Mouse (Mus musculus) midbrain, postnatal 0 days (tissue): ENCODE results near the gene Dhx8. TPM values are rescaled to one million over a fixed set of nuclear protein-coding genes. Genes with fewer than 3 reads are reported as not detected.
A peak's percentile ranks its signal among the peaks of the same experiment; 100 is the strongest.

Experiments used
- ATAC-seq: fragments of 200-750 bp; cut with Nextera tagmentation; 2 replicates; pipeline ENCODE4 v1.8.0; 2017; ENCODE audit warnings: moderate number of reproducible peaks, mild to moderate bottlenecking, moderate TSS enrichment, moderate library complexity; ENCODE audit not compliant: low FRiP score
- DNase-seq: peaks from one replicate; pipeline ENCODE4 v3.0.0-alpha.2; 2015; ENCODE audit warnings: low spot score
- H3K27ac ChIP-seq: fragments of 300-500 bp; sonication (generic); 2 replicates; pipeline ENCODE4 v1.5.1; 2014; ENCODE audit warnings: low read depth, mild to moderate bottlenecking, low read length, mixed read lengths
- H3K27me3 ChIP-seq: fragments of 300-500 bp; sonication (generic); 2 replicates; pipeline ENCODE4 v1.6.1; 2014; ENCODE audit warnings: low read length, control low read depth, mixed read lengths; ENCODE audit not compliant: insufficient read depth
- H3K36me3 ChIP-seq: fragments of 300-500 bp; sonication (generic); 2 replicates; pipeline ENCODE4 v1.6.1; 2014; ENCODE audit warnings: low read length, control low read depth, mixed read lengths; ENCODE audit not compliant: insufficient read depth
- H3K4me1 ChIP-seq: fragments of 300-500 bp; sonication (generic); 2 replicates; pipeline ENCODE4 v1.6.1; 2014; ENCODE audit warnings: mild to moderate bottlenecking, control low read depth, antibody characterized with exemption, low read length, mixed read lengths; ENCODE audit not compliant: insufficient read depth
- H3K4me2 ChIP-seq: fragments of 300-500 bp; sonication (generic); 2 replicates; pipeline ENCODE4 v1.6.1; 2014; ENCODE audit warnings: low read depth, mild to moderate bottlenecking, low read length, mixed read lengths; ENCODE audit not compliant: poor library complexity, severe bottlenecking
- H3K4me3 ChIP-seq: fragments of 300-500 bp; sonication (generic); 2 replicates; pipeline ENCODE4 v1.5.1; 2014; ENCODE audit warnings: low read depth, mild to moderate bottlenecking, low read length, moderate library complexity
- H3K9ac ChIP-seq: fragments of 300-500 bp; sonication (generic); replicated peaks from 2 replicates; pipeline ENCODE4 v1.6.1; 2014; ENCODE audit warnings: mild to moderate bottlenecking, low read length, moderate library complexity, mixed read lengths; ENCODE audit not compliant: poor library complexity, severe bottlenecking
- H3K9me3 ChIP-seq: fragments of 300-500 bp; sonication (generic); 2 replicates; pipeline ENCODE4 v1.6.1; 2016; ENCODE audit warnings: low read length, control low read depth
- CTCF ChIP-seq: IDR thresholded peaks from 2 replicates; pipeline ENCODE4 v1.5.1; 2016; ENCODE audit warnings: antibody characterized with exemption, mild to moderate bottlenecking
- WGBS: fragments of 180-500 bp; shearing (Covaris S2); extraction: QIAGEN DNeasy Blood & Tissue Kit; methylation state at CpG from one replicate; pipeline ENCODE4 v1.1.7; 2014; 5-methylcytosine and 5-hydroxymethylcytosine counted together
- polyA plus RNA-seq: library from polyadenylated mRNA; unstranded; fragments of >200 nt; fragmentation: Nextera tagmentation; extraction: Ambion mirVana; gene quantifications from 2 replicates; pipeline ENCODE4 v1.2.1, GENCODE M21; 2015
- total RNA-seq: library from RNA; depleted of rRNA; stranded (reverse); fragments of >200 nt; gene quantifications from 2 replicates; pipeline ENCODE4 v1.2.3, GENCODE M21; 2014

The Dhx8 gene
- total and polyA plus RNA-seq, 2 experiments from 2014 or later, result 25.7 to 30.6 TPM

GRCm38 (mm10) chr11:101806741-101807140 lies 74.0 kb downstream of the Dhx8 start:
- DNase-seq (no peak), ATAC-seq (no peak)
- Histone ChIP-seq H3K27me3 (0 out of 2 replicates have a peak, but pooled peaks cover 3% of the 10 kb centered on the region), H3K9ac (no peak overlapping the region), H3K4me2 (no peak overlapping the region), H3K27ac (no peak overlapping the region), H3K4me1 (no peaks in the 10 kb centered on the region), H3K4me3 (no peak overlapping the region), H3K36me3 (no peaks in the 10 kb centered on the region), H3K9me3 (no peaks in the 10 kb centered on the region)
- TF ChIP-seq CTCF, result no peak
- WGBS, result 67% methylated on average over 12 of the region's 12 CpGs

GRCm38 (mm10) chr11:101807266-101807665 lies 74.5 kb downstream of the Dhx8 start:
- H3K36me3 ChIP-seq, result no peaks in the 10 kb centered on the region
- no peaks in the 10 kb centered on the region for H3K4me1 ChIP-seq
- no peak overlapping the region for H3K27ac ChIP-seq
- 0 out of 2 replicates have a peak, but pooled peaks cover 3% of the 10 kb centered on the region for H3K27me3 ChIP-seq
- H3K4me3 ChIP-seq, result no peak overlapping the region
- H3K4me2 ChIP-seq, result no peak overlapping the region
- no peak overlapping the region for H3K9ac ChIP-seq
- H3K9me3 ChIP-seq, result no peaks in the 10 kb centered on the region
- DNase-seq (no peak), ATAC-seq (no peak)
- 84% methylated on average over 10 of the region's 10 CpGs for WGBS
- no peak for TF ChIP-seq CTCF

DNA sequence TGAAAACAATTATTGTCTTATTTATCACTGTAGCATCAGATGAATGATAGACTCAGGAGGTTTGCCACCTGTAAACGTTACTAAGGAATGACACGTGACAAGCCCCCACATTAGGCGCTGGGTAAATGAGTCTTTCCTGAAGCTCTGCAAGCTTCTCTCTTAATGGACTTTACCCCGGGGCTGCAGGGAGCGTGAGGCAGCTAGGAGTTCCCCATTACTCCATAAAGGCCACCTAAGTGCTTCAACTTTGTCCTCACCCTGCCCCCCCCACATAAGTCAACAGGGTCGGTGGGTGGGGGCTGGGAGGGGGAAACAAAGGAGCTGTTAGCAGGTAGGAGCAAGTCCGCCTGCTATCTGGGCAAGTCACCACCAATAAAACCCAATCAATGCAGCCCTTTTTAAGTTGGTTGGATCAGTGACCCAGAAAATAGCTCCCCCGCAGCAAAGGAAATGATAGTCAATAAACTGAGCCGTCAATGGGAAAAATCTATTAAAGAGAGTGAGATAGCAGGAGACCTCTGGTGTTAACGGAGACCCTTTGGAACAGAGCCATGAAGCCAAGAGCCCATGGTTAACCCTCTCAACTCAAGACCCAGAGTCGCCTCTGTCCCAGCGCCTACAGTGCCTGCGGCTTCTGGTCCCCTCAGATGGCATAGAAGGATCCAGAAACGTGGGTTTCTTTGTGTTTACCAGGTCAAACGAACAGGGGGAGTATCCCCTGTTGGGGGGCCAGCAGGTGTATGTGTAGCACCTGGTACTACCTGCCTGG lies 76.5 kb downstream of the Dhx8 start:
- H3K9me3 ChIP-seq, result no peaks in the 10 kb centered on the region
- no peak overlapping the region for H3K4me3 ChIP-seq
- H3K36me3 ChIP-seq, result no peaks in the 10 kb centered on the region
- no peak for TF ChIP-seq CTCF
- WGBS, result 42% methylated on average over 15 of the region's 15 CpGs
- ATAC-seq (no peak), DNase-seq (no peak)
- H3K27me3 ChIP-seq, result 0 out of 2 replicates have a peak, but pooled peaks cover 3% of the 10 kb centered on the region
- no peaks in the 10 kb centered on the region for H3K4me1 ChIP-seq
- no peak overlapping the region for H3K27ac ChIP-seq
- H3K4me2 ChIP-seq, result no peak overlapping the region
- no peak overlapping the region for H3K9ac ChIP-seq

GRCm38 (mm10) chr11:101813259-101813658 lies 80.5 kb downstream of the Dhx8 start:
- DNase-seq (peak; percentile 80), ATAC-seq (no peak; the same call in 1 of the 2 replicates)
- no peak overlapping the region for H3K27ac ChIP-seq
- peaks cover 4% of the 10 kb centered on the region for H3K4me1 ChIP-seq
- WGBS, result under 1% methylated on average over 7 of the region's 7 CpGs
- peak; percentile 98 for TF ChIP-seq CTCF
- no peak overlapping the region for H3K4me2 ChIP-seq
- H3K9me3 ChIP-seq, result no peaks in the 10 kb centered on the region
- no peak overlapping the region for H3K4me3 ChIP-seq
- no peaks in the 10 kb centered on the region for H3K36me3 ChIP-seq
- H3K27me3 ChIP-seq, result no peaks in the 10 kb centered on the region
- no peak overlapping the region for H3K9ac ChIP-seq

DNA sequence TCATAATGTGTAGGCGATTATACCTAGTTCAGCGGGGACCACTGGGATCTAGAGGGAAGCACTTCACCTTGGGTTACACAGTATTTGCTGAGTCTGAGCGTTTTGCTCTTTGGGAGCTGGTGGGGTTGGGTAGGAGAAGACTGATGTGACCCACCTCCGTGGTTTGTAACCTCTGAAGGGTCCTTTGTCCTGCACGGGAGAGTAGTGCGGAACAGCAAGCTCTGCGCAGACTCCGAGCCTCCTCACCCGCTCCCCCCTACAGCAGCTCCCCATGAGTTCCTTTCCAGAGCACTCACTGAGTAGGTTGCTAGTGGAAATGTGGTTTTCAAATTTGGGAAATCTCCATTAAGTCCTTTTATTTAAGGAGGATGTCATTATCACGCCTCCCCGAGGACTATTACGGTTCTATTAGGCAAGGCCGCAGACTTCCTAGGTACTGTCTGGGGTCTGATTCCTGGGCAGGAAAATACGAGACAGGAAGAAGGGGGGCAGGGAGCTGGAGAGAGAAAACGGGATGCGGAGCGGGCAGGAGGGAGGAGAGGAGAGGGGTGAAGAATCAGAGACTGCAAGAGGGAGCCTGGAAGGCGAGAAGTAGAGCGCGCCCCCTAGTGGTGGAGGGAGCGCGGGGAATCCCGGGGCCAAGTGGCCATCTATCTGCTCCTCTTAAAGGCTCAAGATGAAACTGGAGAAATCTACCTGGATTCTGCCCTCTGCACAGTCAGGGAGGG lies 81.8 kb downstream of the Dhx8 start:
- no peaks in the 10 kb centered on the region for H3K27me3 ChIP-seq
- peak overlapping the region; percentile 31 for H3K4me2 ChIP-seq
- H3K9me3 ChIP-seq, result no peaks in the 10 kb centered on the region
- no peak overlapping the region for H3K27ac ChIP-seq
- peak; percentile 83 for TF ChIP-seq CTCF
- H3K9ac ChIP-seq, result 0 out of 2 replicates have a peak overlapping the region, but pooled peaks have one; percentile 24
- no peaks in the 10 kb centered on the region for H3K36me3 ChIP-seq
- 9% methylated on average over 22 of the region's 23 CpGs for WGBS
- ATAC-seq, result no peak
- H3K4me3 ChIP-seq, result no peak overlapping the region
- peak; percentile 71 for DNase-seq
- H3K4me1 ChIP-seq, result peaks cover 4% of the 10 kb centered on the region
